Mouse (Mus musculus): Measurements from ENCODE around the gene Serpinc1. TPM values are rescaled to one million over a fixed set of nuclear protein-coding genes. Genes with fewer than 3 reads are reported as not detected.

Gene Serpinc1
- polyA plus RNA-seq, 1 experiment, result not detected

DNA sequence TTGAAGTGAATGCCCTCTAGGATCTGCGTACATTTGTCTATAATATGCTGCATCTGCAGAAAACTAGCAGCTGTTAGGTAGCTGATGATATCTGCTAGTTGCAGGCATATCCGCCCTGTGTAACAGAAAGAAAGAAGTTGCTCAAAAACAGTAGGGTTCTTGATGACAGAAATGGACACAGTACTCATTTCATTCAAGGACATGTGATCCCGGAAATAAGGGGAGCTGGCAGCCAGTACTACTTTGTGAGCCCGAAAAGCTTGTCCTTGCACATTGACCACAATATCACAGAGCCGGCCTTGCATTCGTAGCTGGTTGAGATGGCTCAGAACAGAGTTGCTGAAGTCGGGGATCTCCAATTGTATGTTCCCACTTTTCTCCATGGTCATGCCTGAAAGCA is 54.0 kb downstream of the Serpinc1 start:
- no peak overlapping the region for H3K4me3 ChIP-seq (ENCODE audit: insufficient read depth, low read depth, low read length)
- no peak overlapping the region for H3K27ac ChIP-seq (ENCODE audit: insufficient read depth, low read depth, low read length)
- WGBS, result 84% methylated on average over 7 of the region's 7 CpGs
- no peak for TF ChIP-seq CTCF (IDR thresholded peaks at IDR 0.05; ENCODE audit: insufficient read depth, low read depth, low read length)
- no peak for TF ChIP-seq POLR2A (IDR thresholded peaks at IDR 0.05; ENCODE audit: insufficient read depth, low read depth, low read length)
- H3K4me1 ChIP-seq (ENCODE audit: control insufficient read depth, insufficient read depth, low read length), result no peaks in the 10 kb centered on the region

DNA sequence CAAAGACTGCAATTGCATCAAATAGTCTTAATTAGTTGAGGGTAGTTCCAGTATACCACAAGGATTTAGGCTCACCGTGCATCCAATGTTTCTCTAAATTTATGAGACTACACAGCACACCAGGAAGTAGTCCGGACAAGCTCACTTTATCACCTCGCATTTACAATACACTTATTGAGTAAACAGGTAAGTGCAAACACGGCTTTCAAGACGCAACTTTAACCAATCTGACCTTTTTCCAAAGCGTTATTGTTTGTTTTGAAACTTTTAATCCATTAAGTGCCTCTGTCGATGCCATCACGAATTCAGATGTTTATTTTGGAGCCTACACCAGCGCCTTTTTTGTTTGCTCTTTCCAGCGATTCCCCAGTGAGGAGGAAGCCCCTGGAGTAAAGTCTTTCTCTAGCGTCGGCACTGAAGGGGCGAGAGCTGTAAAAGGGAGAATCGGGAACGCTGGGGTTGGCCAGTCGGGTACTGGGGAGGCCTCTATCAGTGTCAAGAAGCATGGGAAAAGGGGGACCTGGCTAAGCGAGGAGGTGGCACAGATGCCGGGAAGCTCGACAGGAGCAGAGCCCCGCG is 55.6 kb downstream of the Serpinc1 start:
- Histone ChIP-seq H3K4me1 (ENCODE audit: control insufficient read depth, insufficient read depth, low read length) (no peaks in the 10 kb centered on the region), H3K4me3 (ENCODE audit: insufficient read depth, low read depth, low read length) (peak overlapping the region; percentile 79), H3K27ac (ENCODE audit: insufficient read depth, low read depth, low read length) (peak overlapping the region; percentile 48; the same call in 1 of the 2 replicates)
- 1% methylated on average over 21 of the region's 21 CpGs for WGBS
- no peak for TF ChIP-seq POLR2A (IDR thresholded peaks at IDR 0.05; ENCODE audit: insufficient read depth, low read depth, low read length)
- TF ChIP-seq CTCF (IDR thresholded peaks at IDR 0.05; ENCODE audit: insufficient read depth, low read depth, low read length), result no peak

DNA sequence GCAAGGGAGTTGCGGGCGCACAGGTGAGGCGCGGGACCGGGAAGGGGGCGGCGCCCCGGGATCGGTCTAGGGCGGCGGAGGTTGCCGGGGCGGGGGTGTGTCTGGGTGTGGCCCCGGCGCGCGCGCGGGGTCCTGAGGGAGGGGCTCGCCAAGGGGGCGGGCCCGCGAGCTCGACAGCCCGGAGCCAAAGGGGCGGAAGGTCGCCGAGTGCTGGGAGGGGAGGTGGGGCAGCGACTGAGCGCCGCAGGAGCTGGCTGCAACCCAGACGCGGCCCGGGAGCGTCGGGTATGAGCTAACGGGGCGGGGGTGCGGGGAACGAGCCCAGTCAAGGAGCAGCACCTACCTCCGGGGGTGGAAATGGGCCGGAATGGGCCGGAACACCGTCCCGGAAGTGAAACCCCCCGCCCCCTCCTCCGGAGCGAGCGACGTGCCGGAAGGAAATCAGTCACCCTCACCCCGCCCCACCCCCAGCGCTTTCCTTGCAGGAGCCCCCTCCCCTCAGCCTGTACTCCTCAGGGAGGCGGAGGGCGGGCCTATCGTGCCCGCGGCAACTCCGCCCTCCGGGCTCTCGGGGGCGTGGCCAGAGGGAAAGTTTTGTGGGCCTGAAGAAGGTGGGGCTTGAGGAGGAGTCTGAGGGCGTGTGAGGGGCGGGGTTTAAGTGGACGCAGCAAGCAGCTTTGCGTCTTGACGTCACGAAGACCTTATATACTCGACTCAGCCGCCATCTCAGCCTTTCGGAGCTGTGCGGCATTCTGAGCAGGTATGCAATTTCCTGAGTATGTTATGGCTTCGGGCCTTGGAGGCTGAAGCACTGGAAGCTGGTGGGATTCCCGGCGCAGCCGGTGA is 56.3 kb downstream of the Serpinc1 start, which contains the start of gene Zbtb37:
TSS of gene Zbtb37 (minus strand) at position 415 of the 846 bp plus-strand sequence.
- no peaks in the 10 kb centered on the region for H3K4me1 ChIP-seq (ENCODE audit: control insufficient read depth, insufficient read depth, low read length)
- TF ChIP-seq CTCF (IDR thresholded peaks at IDR 0.05; ENCODE audit: insufficient read depth, low read depth, low read length) (no peak), POLR2A (IDR thresholded peaks at IDR 0.05; ENCODE audit: insufficient read depth, low read depth, low read length) (peak; percentile 100)
- under 1% methylated on average over 72 of the region's 76 CpGs for WGBS
- peak within 1 kb of the TSS; percentile 79 for H3K4me3 ChIP-seq (ENCODE audit: insufficient read depth, low read depth, low read length)
- peak within 1 kb of the TSS; percentile 88 for H3K27ac ChIP-seq (ENCODE audit: insufficient read depth, low read depth, low read length)

DNA sequence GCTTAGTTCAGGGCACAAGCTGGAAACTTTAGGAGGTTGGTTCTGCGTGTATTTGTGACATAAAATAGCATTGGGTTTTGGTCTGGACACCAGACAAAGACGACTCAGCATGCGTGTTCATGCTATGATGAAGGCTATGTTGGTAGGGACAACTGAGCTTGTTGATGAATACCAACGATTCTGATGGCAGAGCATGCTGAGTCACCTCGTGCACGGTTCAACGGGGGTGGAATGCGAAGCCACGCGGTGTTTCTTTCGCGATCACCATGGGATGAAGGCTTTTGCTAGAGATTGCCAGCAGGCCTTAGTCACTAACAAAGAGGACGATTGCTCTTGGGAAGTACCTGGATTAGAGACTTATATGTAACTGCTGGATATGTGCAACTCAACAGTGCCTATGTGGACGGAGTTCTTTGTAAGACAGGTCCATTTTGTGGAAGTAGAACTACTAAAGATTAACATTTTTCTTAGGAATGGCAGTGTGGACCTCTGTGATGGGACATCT is 56.9 kb downstream of the Serpinc1 start:
- TF ChIP-seq CTCF (IDR thresholded peaks at IDR 0.05; ENCODE audit: insufficient read depth, low read depth, low read length), result no peak
- no peak for TF ChIP-seq POLR2A (IDR thresholded peaks at IDR 0.05; ENCODE audit: insufficient read depth, low read depth, low read length)
- WGBS, result under 1% methylated on average over 14 of the region's 14 CpGs
- Histone ChIP-seq H3K27ac (ENCODE audit: insufficient read depth, low read depth, low read length) (peak overlapping the region; percentile 88), H3K4me3 (ENCODE audit: insufficient read depth, low read depth, low read length) (peak overlapping the region; percentile 79), H3K4me1 (ENCODE audit: control insufficient read depth, insufficient read depth, low read length) (no peaks in the 10 kb centered on the region)

DNA sequence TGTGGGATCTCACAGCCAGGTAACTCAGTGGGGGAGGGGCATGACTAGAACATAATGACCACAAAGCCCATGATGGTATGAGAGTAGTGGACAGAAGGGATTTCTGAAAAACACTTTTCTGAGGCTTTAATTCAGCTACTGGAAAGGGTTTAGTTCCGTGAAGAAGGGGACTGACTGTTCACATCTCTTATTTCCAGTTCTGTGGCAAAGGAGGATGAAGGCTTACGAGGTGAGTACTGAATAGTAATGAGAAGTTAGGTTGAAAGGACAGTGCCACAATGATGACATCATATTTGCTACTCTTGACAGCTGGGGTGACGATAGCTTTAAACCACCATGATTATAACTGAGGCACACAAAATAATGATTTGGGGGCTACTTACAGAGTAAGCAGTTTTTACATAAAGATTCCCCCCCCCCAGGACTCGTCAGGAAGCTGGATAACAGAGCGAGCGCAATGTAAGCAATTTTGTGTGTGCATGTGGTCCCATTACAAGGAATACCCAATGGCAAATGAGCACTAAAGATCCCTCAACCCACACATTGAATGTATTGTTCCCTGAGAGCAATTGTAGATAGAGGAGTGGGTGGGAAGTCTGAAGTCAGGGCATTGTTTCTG is 57.5 kb downstream of the Serpinc1 start:
- H3K27ac ChIP-seq (ENCODE audit: insufficient read depth, low read depth, low read length), result peak overlapping the region; percentile 88
- under 1% methylated on average over 6 of the region's 6 CpGs for WGBS
- TF ChIP-seq CTCF (IDR thresholded peaks at IDR 0.05; ENCODE audit: insufficient read depth, low read depth, low read length) (no peak), POLR2A (IDR thresholded peaks at IDR 0.05; ENCODE audit: insufficient read depth, low read depth, low read length) (no peak)
- H3K4me3 ChIP-seq (ENCODE audit: insufficient read depth, low read depth, low read length), result peak overlapping the region; percentile 79
- H3K4me1 ChIP-seq (ENCODE audit: control insufficient read depth, insufficient read depth, low read length), result no peaks in the 10 kb centered on the region

GRCm38 (mm10) chr1:161036411-161036841 is 58.0 kb downstream of the Serpinc1 start:
- Histone ChIP-seq H3K27ac (ENCODE audit: insufficient read depth, low read depth, low read length) (peak overlapping the region; percentile 20; the same call in 1 of the 2 replicates), H3K4me3 (ENCODE audit: insufficient read depth, low read depth, low read length) (peak overlapping the region; percentile 20; the same call in 1 of the 2 replicates), H3K4me1 (ENCODE audit: control insufficient read depth, insufficient read depth, low read length) (no peaks in the 10 kb centered on the region)
- 2% methylated on average over 5 of the region's 5 CpGs for WGBS
- TF ChIP-seq CTCF (IDR thresholded peaks at IDR 0.05; ENCODE audit: insufficient read depth, low read depth, low read length) (no peak), POLR2A (IDR thresholded peaks at IDR 0.05; ENCODE audit: insufficient read depth, low read depth, low read length) (no peak)

DNA sequence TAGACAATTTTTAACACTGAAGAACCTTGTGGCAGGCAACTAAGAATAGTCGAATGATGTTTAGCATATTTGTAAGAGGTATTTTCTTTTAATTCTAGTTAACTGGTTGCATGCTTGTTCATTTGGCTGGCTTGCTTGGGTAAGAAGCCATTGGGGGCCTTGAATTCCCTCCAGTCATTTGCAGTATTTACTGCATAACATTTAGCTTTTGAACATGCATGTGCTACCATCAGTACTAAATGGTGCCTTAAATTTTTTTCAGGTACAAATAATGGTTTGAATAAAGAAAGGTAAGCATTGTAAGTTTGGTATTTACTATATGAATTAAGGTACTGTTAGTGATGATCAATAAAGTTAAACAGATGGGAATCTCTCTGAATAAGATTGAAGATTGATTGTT is 58.6 kb downstream of the Serpinc1 start:
- 2% methylated on average over 1 of the region's 1 CpGs for WGBS

GRCm38 (mm10) chr1:161037599-161037998 is 59.2 kb downstream of the Serpinc1 start:
- no peak overlapping the region for H3K27ac ChIP-seq (ENCODE audit: insufficient read depth, low read depth, low read length)
- 19% methylated on average over 3 of the region's 3 CpGs for WGBS

More for the DNA sequence above, 58.6 kb downstream of the Serpinc1 start:
- Histone ChIP-seq H3K4me1 (ENCODE audit: control insufficient read depth, insufficient read depth, low read length) (no peaks in the 10 kb centered on the region), H3K27ac (ENCODE audit: insufficient read depth, low read depth, low read length) (no peak overlapping the region), H3K4me3 (ENCODE audit: insufficient read depth, low read depth, low read length) (no peak overlapping the region)
- TF ChIP-seq POLR2A (IDR thresholded peaks at IDR 0.05; ENCODE audit: insufficient read depth, low read depth, low read length), result no peak
- no peak for TF ChIP-seq CTCF (IDR thresholded peaks at IDR 0.05; ENCODE audit: insufficient read depth, low read depth, low read length)

More at GRCm38 (mm10) chr1:161037599-161037998, 59.2 kb downstream of the Serpinc1 start:
- TF ChIP-seq CTCF (IDR thresholded peaks at IDR 0.05; ENCODE audit: insufficient read depth, low read depth, low read length), result no peak
- no peak for TF ChIP-seq POLR2A (IDR thresholded peaks at IDR 0.05; ENCODE audit: insufficient read depth, low read depth, low read length)
- H3K4me1 ChIP-seq (ENCODE audit: control insufficient read depth, insufficient read depth, low read length), result no peaks in the 10 kb centered on the region
- H3K4me3 ChIP-seq (ENCODE audit: insufficient read depth, low read depth, low read length), result no peak overlapping the region
